Mouse (Mus musculus) layer of hippocampus, postnatal 25 days (tissue): ENCODE measurements around the gene Raet1e. TPM values are rescaled to one million over a fixed set of nuclear protein-coding genes. Genes with fewer than 3 reads are reported as not detected.

Source experiments
- total RNA-seq, 2 experiments: library from RNA; stranded (reverse); gene quantifications; 2 replicates each; pipeline ENCODE4 v1.2.3; 2021

The Raet1e gene
- total RNA-seq, 2 experiments from 2014 or later, result not detected

Other genes with a start within 250 kb of the Raet1e start
- not detected for gene 4930444G20Rik, start 90.5 kb upstream of the Raet1e start, total RNA-seq
- gene E030030I06Rik, start 9.3 kb upstream of the Raet1e start, total RNA-seq, result under 1 TPM in 1 of 2 experiments, not detected in 1; 0.31 TPM
- not detected for gene H60b, start within 50 bp of the Raet1e start, total RNA-seq
- not detected for gene Raet1d, start 202.0 kb downstream of the Raet1e start, total RNA-seq